Mouse (Mus musculus) CH12.LX (cell line): ENCODE measurements at regions not wholly inside any gene's neighbourhood (a gene's known extent, or its start where the extent isn't known, plus 50 kb on each side); places are given as distances from the start of the nearest gene placed in this dataset.

Experiments
- DNase-seq: peaks from one replicate; pipeline ENCODE4 v3.0.0-alpha.2; 2013; ENCODE audit errors: extremely low read depth
- H3K27ac ChIP-seq: 2 replicates; pipeline ENCODE4 v1.5.1; 2012; ENCODE audit warnings: low read depth, mild to moderate bottlenecking, control low read depth, moderate library complexity; ENCODE audit not compliant: insufficient read depth
- H3K27me3 ChIP-seq: replicated peaks from 2 replicates; pipeline ENCODE3; 2012; ENCODE audit warnings: inconsistent platforms
- H3K36me3 ChIP-seq, 2 experiments: replicated peaks in 1 of 2; 2 replicates each; pipeline versions ENCODE3 to v1.6.1; 2012; ENCODE audit warnings: inconsistent platforms in 1 of 2, low read length in 1 of 2, mild to moderate bottlenecking in 1 of 2, mixed read lengths in 1 of 2, moderate library complexity in 1 of 2; ENCODE audit not compliant: control insufficient read depth in 1 of 2, insufficient read depth in 1 of 2
- H3K4me1 ChIP-seq, 2 experiments: 2 replicates each; pipeline ENCODE4 v1.6.1; 2012; ENCODE audit warnings: inconsistent platforms in 1 of 2, moderate library complexity in 1 of 2; ENCODE audit not compliant: insufficient read depth in 2 of 2, control insufficient read depth in 1 of 2
- H3K4me2 ChIP-seq: 2 replicates; pipeline ENCODE4 v1.6.1; 2012; ENCODE audit warnings: low read depth, mild to moderate bottlenecking, control low read depth; ENCODE audit not compliant: poor library complexity, insufficient read depth, severe bottlenecking
- H3K4me3 ChIP-seq, 3 experiments: fragments of 150-350 bp in 1 of 3; sonication (generic) in 1 of 3; replicated peaks in 1 of 3; 2 replicates each; pipeline versions ENCODE3 to v1.5.1; 2011 to 2012; ENCODE audit warnings: low read depth in 2 of 3, low read length in 2 of 3, mild to moderate bottlenecking in 2 of 3, moderate library complexity in 2 of 3, control low read depth in 1 of 3, improper control_type of control experiment in 1 of 3, inconsistent platforms in 1 of 3, mixed read lengths in 1 of 3; ENCODE audit not compliant: poor library complexity in 1 of 3
- H3K79me2 ChIP-seq: replicated peaks from 2 replicates; pipeline ENCODE4 v1.6.1; 2012; ENCODE audit warnings: mild to moderate bottlenecking, moderate library complexity; ENCODE audit not compliant: control insufficient read depth, poor library complexity, insufficient read depth, severe bottlenecking; ENCODE audit errors: extremely low read depth
- H3K9ac ChIP-seq: 2 replicates; pipeline ENCODE4 v1.6.1; 2012; ENCODE audit warnings: low read depth, mild to moderate bottlenecking, control low read depth, moderate library complexity; ENCODE audit not compliant: insufficient read depth
- H3K9me3 ChIP-seq: replicated peaks from 2 replicates; pipeline ENCODE3; 2012; ENCODE audit warnings: low read length, inconsistent platforms, mixed read lengths
- BHLHE40 ChIP-seq: IDR thresholded peaks from 2 replicates; pipeline ENCODE4 v1.6.1; 2011; ENCODE audit warnings: mild to moderate bottlenecking, low read depth, low read length, improper control_type of control experiment
- CHD2 ChIP-seq: IDR thresholded peaks from 2 replicates; pipeline ENCODE4 v1.6.1; 2011; ENCODE audit warnings: low read length, improper control_type of control experiment
- CTCF ChIP-seq, 2 experiments: IDR thresholded peaks in 1 of 2; conservative IDR thresholded peaks in 1 of 2; 2 replicates each; pipeline ENCODE4 v1.5.1; 2011 to 2012; ENCODE audit warnings: low read depth in 2 of 2, low read length in 2 of 2, improper control_type of control experiment in 1 of 2, inconsistent platforms in 1 of 2, mild to moderate bottlenecking in 1 of 2, moderate library complexity in 1 of 2
- E2F4 ChIP-seq: IDR thresholded peaks from 2 replicates; pipeline ENCODE4 v1.6.1; 2011; ENCODE audit warnings: low read depth, low read length, improper control_type of control experiment; ENCODE audit not compliant: insufficient replicate concordance
- ETS1 ChIP-seq: conservative IDR thresholded peaks from 2 replicates; pipeline ENCODE4 v1.6.1; 2012; ENCODE audit warnings: low read depth, mild to moderate bottlenecking, inconsistent platforms, low read length, improper control_type of control experiment, moderate library complexity
- GABPA ChIP-seq: IDR thresholded peaks from 2 replicates; pipeline ENCODE4 v1.6.1; 2012; ENCODE audit warnings: low read depth, low read length, improper control_type of control experiment, inconsistent platforms; ENCODE audit not compliant: insufficient replicate concordance
- HCFC1 ChIP-seq: IDR thresholded peaks from 2 replicates; pipeline ENCODE4 v1.6.1; 2012; ENCODE audit warnings: low read depth, mild to moderate bottlenecking, inconsistent platforms, low read length, improper control_type of control experiment
- IRF4 ChIP-seq: IDR thresholded peaks from 2 replicates; pipeline ENCODE4 v1.6.1; 2014; ENCODE audit warnings: low read depth, mild to moderate bottlenecking, inconsistent platforms, low read length, improper control_type of control experiment
- MAX ChIP-seq: IDR thresholded peaks from 2 replicates; pipeline ENCODE4 v1.6.1; 2011; ENCODE audit warnings: low read length, improper control_type of control experiment
- MAZ ChIP-seq: IDR thresholded peaks from 2 replicates; pipeline ENCODE4 v1.6.1; 2012; ENCODE audit warnings: low read depth, mild to moderate bottlenecking, inconsistent platforms, low read length, improper control_type of control experiment, moderate library complexity
- MEF2A ChIP-seq: IDR thresholded peaks from 2 replicates; pipeline ENCODE4 v1.6.1; 2014; ENCODE audit warnings: low read depth, mild to moderate bottlenecking, inconsistent platforms, low read length, improper control_type of control experiment, borderline replicate concordance
- NELFE ChIP-seq: IDR thresholded peaks from 2 replicates; pipeline ENCODE4 v1.6.1; 2011; ENCODE audit warnings: low read depth, low read length, improper control_type of control experiment
- NRF1 ChIP-seq: IDR thresholded peaks from 2 replicates; pipeline ENCODE4 v1.6.1; 2014; ENCODE audit warnings: low read depth, mild to moderate bottlenecking, inconsistent platforms, low read length, improper control_type of control experiment, moderate library complexity
- PAX5 ChIP-seq: IDR thresholded peaks from 2 replicates; pipeline ENCODE4 v1.6.1; 2012; ENCODE audit warnings: low read length, inconsistent platforms, mixed read lengths
- POLR2A ChIP-seq: IDR thresholded peaks from 2 replicates; pipeline ENCODE4 v1.6.1; 2011; ENCODE audit warnings: low read depth, mild to moderate bottlenecking, improper control_type of control experiment, low read length
- SIN3A ChIP-seq: IDR thresholded peaks from 2 replicates; pipeline ENCODE4 v1.6.1; 2012; ENCODE audit warnings: low read length, improper control_type of control experiment, inconsistent platforms
- SMC3 ChIP-seq: IDR thresholded peaks from 2 replicates; pipeline ENCODE4 v1.6.1; 2011; ENCODE audit warnings: low read depth, low read length, improper control_type of control experiment
- TBP ChIP-seq: conservative IDR thresholded peaks from 2 replicates; pipeline ENCODE4 v1.6.1; 2011; ENCODE audit warnings: low read depth, low read length, improper control_type of control experiment
- USF1 ChIP-seq: IDR thresholded peaks from 2 replicates; pipeline ENCODE4 v1.6.1; 2014; ENCODE audit warnings: low read depth, mild to moderate bottlenecking, inconsistent platforms, low read length, improper control_type of control experiment
- ZKSCAN1 ChIP-seq: IDR thresholded peaks from 2 replicates; pipeline ENCODE4 v1.6.1; 2012; ENCODE audit warnings: low read depth, inconsistent platforms, low read length, improper control_type of control experiment, borderline replicate concordance
- ZMIZ1 ChIP-seq: IDR thresholded peaks from 2 replicates; pipeline ENCODE4 v1.6.1; 2012; ENCODE audit warnings: low read depth, mild to moderate bottlenecking, inconsistent platforms, low read length, improper control_type of control experiment
- dilution Hi-C: fragments of 300-500 bp; cut with MboI; formaldehyde crosslinking; loops from 2 replicates; pipeline ENCODE4 v1.14.3; 2020; ENCODE audit warnings: low sequenced_read_pairs; ENCODE audit not compliant: extremely low pct_unique_long_range_greater_than_20kb, extremely low pct_ligation_motif_present
- in situ Hi-C: fragments of 300-500 bp; cut with MboI; formaldehyde crosslinking; loops from 3 replicates; pipeline ENCODE4 v1.14.3; 2019; ENCODE audit warnings: low sequenced_read_pairs, low pct_ligation_motif_present, low pct_unique_long_range_greater_than_20kb, mixed read lengths

- H3K4me2 ChIP-seq = no peak overlapping the region
- H3K4me3 ChIP-seq = no peak overlapping the region
- no peaks in the 10 kb centered on the region for H3K27me3 ChIP-seq
- no peak for DNase-seq
- dilution Hi-C loops (no loop called here), in situ Hi-C loops (loop anchor here (10.0 kb wide), 1 partner anchor 347 kb away; no protein-coding TSS in a partner anchor)
- no peaks in the 10 kb centered on the region for H3K36me3 ChIP-seq
- H3K4me1 ChIP-seq = peaks cover 8 to 19% of the 10 kb centered on the region in 2 experiments; a peak in 3 of 4 replicates
- no peaks in the 10 kb centered on the region for H3K79me2 ChIP-seq
- H3K27ac ChIP-seq = no peak overlapping the region
- H3K9ac ChIP-seq = no peak overlapping the region
- H3K9me3 ChIP-seq = no peaks in the 10 kb centered on the region
- TF ChIP-seq POLR2A (no peak), SMC3 (no peak), E2F4 (no peak), MAX (no peak), USF1 (no peak), NRF1 (no peak), TBP (no peak), CTCF (conservative IDR thresholded peaks at IDR 0.05 in 1 of 2, IDR thresholded peaks at IDR 0.05 in 1 of 2; ENCODE audit: low read depth in 2 of 2, low read length in 2 of 2) (no peak), MEF2A (no peak), NELFE (no peak), ZKSCAN1 (no peak), ETS1 (no peak), MAZ (no peak), CHD2 (no peak), SIN3A (no peak), HCFC1 (no peak), ZMIZ1 (no peak), IRF4 (no peak), GABPA (no peak)
These were observed 120.0 kb downstream of the Rybp start for GRCm38 (mm10) chr6:100167321-100167720.

GRCm38 (mm10) chr6:100165746-100166145 lies 121.5 kb downstream of the Rybp start:
- no peak overlapping the region for H3K4me3 ChIP-seq
- no peaks in the 10 kb centered on the region for H3K36me3 ChIP-seq
- no peak overlapping the region for H3K27ac ChIP-seq
- TF ChIP-seq CHD2 (no peak), SIN3A (no peak), ETS1 (no peak), PAX5 (no peak), BHLHE40 (no peak), TBP (no peak)
- no peak for DNase-seq
- peaks cover 8 to 19% of the 10 kb centered on the region in 2 experiments; a peak in 3 of 4 replicates for H3K4me1 ChIP-seq
- H3K27me3 ChIP-seq = peaks cover under 1% of the 10 kb centered on the region
- H3K9ac ChIP-seq = no peak overlapping the region
- dilution Hi-C loops = no loop called here
- no peaks in the 10 kb centered on the region for H3K9me3 ChIP-seq
- no peak overlapping the region for H3K4me2 ChIP-seq
- H3K79me2 ChIP-seq = no peaks in the 10 kb centered on the region
- in situ Hi-C loops = loop anchor here (10.0 kb wide), 1 partner anchor 349 kb away; no protein-coding TSS in a partner anchor
